10 mouse cellular contexts compared by ENCODE assay signal in genomic region chr11:64968939-64969342, GRCm38 (mm10). TPM values are rescaled to one million over a fixed set of nuclear protein-coding genes. Genes with fewer than 3 reads are reported as not detected.
DNase-seq lines count a peak whose midpoint lies in the region; ATAC-seq and TF ChIP-seq lines count a peak whose summit lies in the region.
"Had no signal": no experiment of that assay in that cellular context is flagged by ENCODE, and none has a peak within 500 bp of the region (broad histone marks: within the 10 kb centered on the region; RNA-seq: fewer than 3 reads in every experiment).

No protein-coding gene starts in this region.

- H3K27me3 ChIP-seq in intestine, embryonic 14.5 days (replicated peaks; ENCODE audit: control insufficient read depth, insufficient read depth, low read length) = no peaks in the 10 kb centered on the region
- no peaks in the 10 kb centered on the region for H3K27me3 ChIP-seq in intestine, postnatal 0 days (replicated peaks; ENCODE audit: control insufficient read depth, insufficient read depth, low read length)
- peaks cover 31% of the 10 kb centered on the region for H3K27me3 ChIP-seq in neural tube, embryonic 13.5 days
- peaks cover 8% of the 10 kb centered on the region; the same call in 1 of the 2 replicates for H3K27me3 ChIP-seq in neural tube, embryonic 15.5 days (replicated peaks)
- no peaks in the 10 kb centered on the region for H3K27me3 ChIP-seq in limb, embryonic 11.5 days (ENCODE audit: control insufficient read depth, insufficient read depth, low read length)
- H3K27me3 ChIP-seq in heart, adult 2 months (ENCODE audit: control insufficient read depth, insufficient read depth, low read length) = no peaks in the 10 kb centered on the region; the same call in 1 of the 2 replicates

- no peaks in the 10 kb centered on the region for H3K4me1 ChIP-seq in intestine, embryonic 14.5 days (replicated peaks; ENCODE audit: control insufficient read depth, insufficient read depth, low read length)
- no peaks in the 10 kb centered on the region for H3K4me1 ChIP-seq in intestine, postnatal 0 days (replicated peaks; ENCODE audit: control insufficient read depth, insufficient read depth, low read length)
- H3K4me1 ChIP-seq in neural tube, embryonic 13.5 days (replicated peaks) = peaks cover 11% of the 10 kb centered on the region; the same call in 1 of the 2 replicates
- H3K4me1 ChIP-seq in neural tube, embryonic 15.5 days = peaks cover 9% of the 10 kb centered on the region; the same call in 1 of the 2 replicates
- peaks cover 17% of the 10 kb centered on the region; the same call in 1 of the 2 replicates for H3K4me1 ChIP-seq in limb, embryonic 11.5 days (ENCODE audit: control insufficient read depth, insufficient read depth, low read length)
- H3K4me1 ChIP-seq in heart, adult 2 months (ENCODE audit: control insufficient read depth, insufficient read depth, low read length) = no peaks in the 10 kb centered on the region

- no peak overlapping the region for H3K9ac ChIP-seq in intestine, embryonic 14.5 days (ENCODE audit: low read length)
- H3K9ac ChIP-seq in intestine, postnatal 0 days (ENCODE audit: low read depth, low read length) = no peak overlapping the region
- H3K9ac ChIP-seq in neural tube, embryonic 13.5 days = no peak overlapping the region
- H3K9ac ChIP-seq in neural tube, embryonic 15.5 days (replicated peaks) = no peak overlapping the region
- no peak overlapping the region for H3K9ac ChIP-seq in limb, embryonic 11.5 days (ENCODE audit: low read length)
- H3K9ac ChIP-seq in heart, adult 2 months (ENCODE audit: low read depth, low read length) = no peak overlapping the region
- H3K9ac ChIP-seq: liver, embryonic 13.5 days had no signal

- no peak for TF ChIP-seq CTCF in intestine, postnatal 0 days (IDR thresholded peaks at IDR 0.05; ENCODE audit: low read depth)
- no peak for TF ChIP-seq CTCF in heart, adult 2 months (IDR thresholded peaks at IDR 0.05)

- H3K4me3 ChIP-seq in intestine, embryonic 14.5 days (ENCODE audit: low read depth, low read length) = no peak overlapping the region; the same call in 1 of the 2 replicates
- no peak overlapping the region for H3K4me3 ChIP-seq in intestine, postnatal 0 days (ENCODE audit: low read depth, low read length)
- H3K4me3 ChIP-seq in neural tube, embryonic 13.5 days = no peak overlapping the region
- no peak overlapping the region for H3K4me3 ChIP-seq in neural tube, embryonic 15.5 days (replicated peaks)
- no peak overlapping the region for H3K4me3 ChIP-seq in limb, embryonic 11.5 days (ENCODE audit: low read depth, low read length)
- H3K4me3 ChIP-seq in heart, adult 2 months = no peak overlapping the region
- H3K4me3 ChIP-seq: liver, embryonic 13.5 days had no signal

- peak; percentile 32; the same call in 1 of the 2 replicates for ATAC-seq in intestine, embryonic 14.5 days (replicated peaks; ENCODE audit: low FRiP score, low TSS enrichment, low read depth)
- no peak for ATAC-seq in intestine, postnatal 0 days
- ATAC-seq in neural tube, embryonic 13.5 days (ENCODE audit: low read depth) = peak; percentile 66; the same call in 1 of the 2 replicates
- ATAC-seq in neural tube, embryonic 15.5 days (ENCODE audit: low FRiP score) = no peak
- peak; percentile 77 for ATAC-seq in limb, embryonic 11.5 days (ENCODE audit: insufficient number of reproducible peaks, low FRiP score, low TSS enrichment, low read depth)
- ATAC-seq: CD4-positive, CD25-positive, alpha-beta regulatory T cell, adult 4 months had no signal

- TF ChIP-seq POLR2A in heart, adult 2 months (IDR thresholded peaks at IDR 0.05; ENCODE audit: insufficient read depth, low read depth, low read length) = no peak

- H3K27ac ChIP-seq in intestine, embryonic 14.5 days (ENCODE audit: low read depth) = peak overlapping the region; percentile 47
- H3K27ac ChIP-seq in intestine, postnatal 0 days (ENCODE audit: low read depth, low read length) = no peak overlapping the region
- no peak overlapping the region for H3K27ac ChIP-seq in neural tube, embryonic 13.5 days (replicated peaks)
- no peak overlapping the region for H3K27ac ChIP-seq in neural tube, embryonic 15.5 days (replicated peaks)
- no peak overlapping the region for H3K27ac ChIP-seq in limb, embryonic 11.5 days (replicated peaks; ENCODE audit: low read depth, low read length)
- H3K27ac ChIP-seq in heart, adult 2 months = no peak overlapping the region
- H3K27ac ChIP-seq: liver, embryonic 13.5 days had no signal

- H3K36me3 ChIP-seq in intestine, embryonic 14.5 days (ENCODE audit: control insufficient read depth, insufficient read depth, low read length) = no peaks in the 10 kb centered on the region
- H3K36me3 ChIP-seq in intestine, postnatal 0 days (ENCODE audit: control insufficient read depth, insufficient read depth) = no peaks in the 10 kb centered on the region
- no peaks in the 10 kb centered on the region for H3K36me3 ChIP-seq in neural tube, embryonic 13.5 days
- no peaks in the 10 kb centered on the region for H3K36me3 ChIP-seq in neural tube, embryonic 15.5 days
- no peaks in the 10 kb centered on the region for H3K36me3 ChIP-seq in limb, embryonic 11.5 days (ENCODE audit: control insufficient read depth, insufficient read depth, low read length)
- no peaks in the 10 kb centered on the region for H3K36me3 ChIP-seq in heart, adult 2 months (ENCODE audit: control insufficient read depth, insufficient read depth, low read length)
- H3K36me3 ChIP-seq: liver, embryonic 13.5 days had no signal

- DNase-seq in intestine, embryonic 14.5 days (ENCODE audit: low spot score) = no peak
- DNase-seq in limb, embryonic 11.5 days (ENCODE audit: low spot score) = peak; percentile 69
- DNase-seq in heart, adult 2 months = no peak
- DNase-seq in urinary bladder, postnatal 36 days (ENCODE audit: low spot score in 2 of 2) = no peak

- H3K4me2 ChIP-seq in intestine, embryonic 14.5 days (ENCODE audit: low read length) = no peak overlapping the region
- H3K4me2 ChIP-seq in intestine, postnatal 0 days (replicated peaks; ENCODE audit: low read depth) = no peak overlapping the region
- no peak overlapping the region for H3K4me2 ChIP-seq in neural tube, embryonic 13.5 days
- no peak overlapping the region for H3K4me2 ChIP-seq in neural tube, embryonic 15.5 days
- no peak overlapping the region for H3K4me2 ChIP-seq in limb, embryonic 11.5 days (ENCODE audit: low read depth, severe bottlenecking)
- H3K4me2 ChIP-seq: heart, embryonic 11.5 days; liver, embryonic 13.5 days had no signal

- WGBS in intestine, embryonic 14.5 days = 38% methylated on average over 4 of the region's 4 CpGs
- WGBS in intestine, postnatal 0 days = 50% methylated on average over 4 of the region's 4 CpGs
- WGBS in neural tube, embryonic 13.5 days = 49% methylated on average over 4 of the region's 4 CpGs
- 44% methylated on average over 4 of the region's 4 CpGs for WGBS in neural tube, embryonic 15.5 days
- WGBS in limb, embryonic 11.5 days = 20% methylated on average over 4 of the region's 4 CpGs
- 48% methylated on average over 4 of the region's 4 CpGs for WGBS in heart, adult 2 months

- H3K9me3 ChIP-seq in intestine, embryonic 14.5 days (ENCODE audit: control insufficient read depth, low read length) = no peaks in the 10 kb centered on the region
- H3K9me3 ChIP-seq in intestine, postnatal 0 days (ENCODE audit: control insufficient read depth) = no peaks in the 10 kb centered on the region
- H3K9me3 ChIP-seq in neural tube, embryonic 13.5 days = no peaks in the 10 kb centered on the region
- no peaks in the 10 kb centered on the region for H3K9me3 ChIP-seq in neural tube, embryonic 15.5 days (replicated peaks)
- H3K9me3 ChIP-seq in limb, embryonic 11.5 days (ENCODE audit: control insufficient read depth, low read length) = no peaks in the 10 kb centered on the region
- H3K9me3 ChIP-seq: liver, embryonic 13.5 days had no signal

- intact Hi-C loops in heart, adult 2 months (cut with DNase I) = loop anchor here (5.0 kb wide), 1 partner anchor 1757 kb away; no protein-coding TSS in a partner anchor

- no peaks in the 10 kb centered on the region for H3K79me2 ChIP-seq in heart, adult 2 months (replicated peaks; ENCODE audit: control insufficient read depth, insufficient read depth, low read length)

- TF ChIP-seq EP300 in heart, adult 2 months (IDR thresholded peaks at IDR 0.05; ENCODE audit: insufficient read depth, low read depth, low read length) = no peak

RNA-seq across cellular contexts. Expression of gene Elac2, which starts 9.9 kb away (rescaled TPM):
- 31.5 and 32.9 TPM in 2 replicates for polyA plus RNA-seq in intestine, embryonic 14.5 days (2014; fragmentation: Nextera tagmentation; extraction: Ambion mirVana)
- polyA plus RNA-seq in intestine, postnatal 0 days (2015; fragmentation: Nextera tagmentation; extraction: Ambion mirVana) = 7.1 and 7.5 TPM in 2 replicates
- 32.4 and 35.0 TPM in 2 replicates for polyA plus RNA-seq in neural tube, embryonic 13.5 days (2015; fragmentation: Nextera tagmentation; extraction: Ambion mirVana)
- 30.6 and 32.2 TPM in 2 replicates for polyA plus RNA-seq in neural tube, embryonic 15.5 days (2015; fragmentation: Nextera tagmentation; extraction: Ambion mirVana)
- polyA plus RNA-seq in limb, embryonic 11.5 days (2014; fragmentation: Nextera tagmentation; extraction: Ambion mirVana) = 36.0 and 38.6 TPM in 2 replicates
- total RNA-seq in heart, adult 2 months (2021) = 10 to 100 TPM; 16.9 to 20.2 TPM
- 17.2 TPM in 2 replicates for polyA plus RNA-seq in heart, adult 2 months (2012; rRNA removed)

Comparison
In these comparisons a context has a peak if more than half of its experiments do, and no peak if none do; other contexts are left out.
1. ATAC-seq: peak in intestine, embryonic 14.5 days (single experiment), neural tube, embryonic 13.5 days (single experiment) and limb, embryonic 11.5 days (single experiment); none in intestine, postnatal 0 days (single experiment) and neural tube, embryonic 15.5 days (single experiment).